Mouse (Mus musculus) forebrain, embryonic 11.5 days (tissue): ENCODE measurements around the gene Cd93. TPM values are rescaled to one million over a fixed set of nuclear protein-coding genes. Genes with fewer than 3 reads are reported as not detected.

ENCODE experiments used
- ATAC-seq: fragments of 200-750 bp; cut with Nextera tagmentation; replicated peaks from 2 replicates; pipeline ENCODE4 v1.8.0; 2017; ENCODE audit warnings: moderate TSS enrichment; ENCODE audit not compliant: low FRiP score
- DNase-seq: peaks from one replicate; pipeline ENCODE4 v3.0.0-alpha.2; 2017; ENCODE audit warnings: low spot score
- H3K27ac ChIP-seq: fragments of 300-500 bp; sonication (generic); 2 replicates; pipeline ENCODE4 v1.5.1; 2014; ENCODE audit warnings: low read depth, low read length
- H3K27me3 ChIP-seq: fragments of 300-500 bp; sonication (generic); 2 replicates; pipeline ENCODE4 v1.6.1; 2014; ENCODE audit warnings: mild to moderate bottlenecking, low read length, mixed read lengths; ENCODE audit not compliant: control insufficient read depth, insufficient read depth
- H3K36me3 ChIP-seq: fragments of 300-500 bp; sonication (generic); 2 replicates; pipeline ENCODE4 v1.6.1; 2014; ENCODE audit warnings: mild to moderate bottlenecking, low read length, moderate library complexity, mixed read lengths; ENCODE audit not compliant: control insufficient read depth, insufficient read depth
- H3K4me1 ChIP-seq: fragments of 300-500 bp; sonication (generic); replicated peaks from 2 replicates; pipeline ENCODE4 v1.6.1; 2014; ENCODE audit warnings: low read length, mixed read lengths; ENCODE audit not compliant: control insufficient read depth, insufficient read depth
- H3K4me2 ChIP-seq: fragments of 300-500 bp; sonication (generic); 2 replicates; pipeline ENCODE4 v1.6.1; 2014; ENCODE audit warnings: low read depth, mild to moderate bottlenecking, low read length, moderate library complexity, mixed read lengths; ENCODE audit not compliant: severe bottlenecking
- H3K4me3 ChIP-seq: fragments of 300-500 bp; sonication (generic); 2 replicates; pipeline ENCODE4 v1.5.1; 2014; ENCODE audit warnings: low read depth, low read length
- H3K9ac ChIP-seq: fragments of 300-500 bp; sonication (generic); 2 replicates; pipeline ENCODE4 v1.6.1; 2014; ENCODE audit warnings: low read length
- H3K9me3 ChIP-seq: fragments of 300-500 bp; sonication (generic); 2 replicates; pipeline ENCODE4 v1.6.1; 2016; ENCODE audit warnings: low read length, mixed read lengths; ENCODE audit not compliant: control insufficient read depth
- WGBS: fragments of 180-500 bp; shearing (Covaris S2); extraction: QIAGEN DNeasy Blood & Tissue Kit; methylation state at CpG from one replicate; pipeline ENCODE4 v1.1.7; 2014; 5-methylcytosine and 5-hydroxymethylcytosine counted together
- polyA plus RNA-seq: library from polyadenylated mRNA; unstranded; fragments of >200 nt; fragmentation: Nextera tagmentation; extraction: Ambion mirVana; gene quantifications from 2 replicates; pipeline ENCODE4 v1.2.1, GENCODE M21; 2014

Cd93 gene
- polyA plus RNA-seq, 1 experiment from 2014 or later = 5.2 TPM

DNA sequence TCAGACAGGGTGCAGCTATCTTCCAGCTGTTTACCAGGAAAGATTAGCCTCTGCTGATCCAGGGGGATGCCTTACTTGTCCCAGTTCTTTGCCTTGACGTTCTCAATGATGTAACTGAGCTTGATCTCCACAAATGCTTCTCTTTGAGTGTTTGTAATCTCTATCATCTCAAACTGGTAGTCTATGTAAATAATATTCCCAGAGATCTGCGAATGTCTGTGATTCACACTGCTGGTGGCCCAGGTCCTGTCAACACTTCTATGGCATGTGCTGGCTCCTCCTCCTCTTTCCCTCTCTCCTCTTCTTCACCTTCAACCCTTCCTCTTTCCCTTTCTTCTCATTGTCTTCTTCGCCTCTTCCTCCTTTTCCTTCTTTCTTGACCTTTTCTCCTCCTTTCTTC lies 24.2 kb downstream of the Cd93 start:
- Histone ChIP-seq H3K36me3 (no peaks in the 10 kb centered on the region), H3K4me1 (no peaks in the 10 kb centered on the region), H3K27ac (no peak overlapping the region), H3K9ac (no peak overlapping the region), H3K9me3 (no peaks in the 10 kb centered on the region), H3K4me3 (no peak overlapping the region), H3K27me3 (no peaks in the 10 kb centered on the region), H3K4me2 (no peak overlapping the region)
- ATAC-seq = no peak
- DNase-seq = no peak
- 84% methylated on average over 3 of the region's 3 CpGs for WGBS

DNA sequence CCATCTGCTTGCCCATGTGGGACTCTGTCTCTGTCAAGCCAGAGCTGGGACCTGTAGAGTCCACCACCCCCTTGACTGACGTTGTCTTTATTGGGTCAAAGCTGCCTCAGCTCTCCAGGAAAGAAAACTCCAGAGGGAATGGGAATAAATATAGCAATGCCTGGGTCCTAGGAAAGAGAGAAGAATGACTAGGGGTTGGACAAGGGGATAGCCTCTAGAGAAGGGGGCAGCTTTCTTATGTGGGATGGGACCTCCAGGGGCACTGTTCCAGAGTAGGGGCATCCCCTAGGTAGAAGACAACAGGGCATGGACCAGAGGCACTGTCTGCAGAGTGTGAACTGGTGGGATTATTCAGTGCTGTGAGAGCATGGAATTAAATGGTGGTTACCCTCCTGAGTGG lies 33.5 kb downstream of the Cd93 start:
- Histone ChIP-seq H3K27me3 (peaks cover 33% of the 10 kb centered on the region), H3K4me3 (no peak overlapping the region), H3K9ac (no peak overlapping the region), H3K4me1 (peaks cover 5% of the 10 kb centered on the region; the same call in 1 of the 2 replicates), H3K4me2 (no peak overlapping the region), H3K9me3 (no peaks in the 10 kb centered on the region), H3K27ac (no peak overlapping the region), H3K36me3 (no peaks in the 10 kb centered on the region)
- ATAC-seq (no peak), DNase-seq (no peak)
- WGBS = 93% methylated on average over 1 of the region's 1 CpGs

DNA sequence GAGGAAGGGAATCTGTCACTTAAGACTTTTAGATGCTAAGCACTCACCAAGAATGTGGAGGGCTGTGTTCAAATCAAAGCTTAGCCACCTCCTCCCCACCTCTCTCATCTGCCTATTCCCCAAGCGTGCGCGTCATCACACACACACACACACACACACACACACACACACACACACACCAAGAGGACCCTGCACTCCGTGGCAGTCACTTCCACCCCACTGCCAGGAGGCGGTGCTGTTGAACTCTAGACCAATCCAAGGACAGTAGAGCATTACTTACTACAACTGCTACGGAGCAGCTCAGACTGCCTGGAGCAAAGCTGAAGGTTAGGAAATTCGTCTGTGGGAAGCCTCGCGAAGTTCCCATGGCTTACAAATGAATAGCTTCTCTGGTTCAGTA lies 34.2 kb downstream of the Cd93 start:
- Histone ChIP-seq H3K27ac (no peak overlapping the region), H3K36me3 (no peaks in the 10 kb centered on the region), H3K9ac (no peak overlapping the region), H3K27me3 (peaks cover 35% of the 10 kb centered on the region), H3K4me1 (peaks cover 5% of the 10 kb centered on the region; the same call in 1 of the 2 replicates), H3K4me3 (no peak overlapping the region), H3K4me2 (no peak overlapping the region), H3K9me3 (no peaks in the 10 kb centered on the region)
- peak; percentile 88 for ATAC-seq
- 27% methylated on average over 9 of the region's 9 CpGs for WGBS
- DNase-seq = peak; percentile 83

DNA sequence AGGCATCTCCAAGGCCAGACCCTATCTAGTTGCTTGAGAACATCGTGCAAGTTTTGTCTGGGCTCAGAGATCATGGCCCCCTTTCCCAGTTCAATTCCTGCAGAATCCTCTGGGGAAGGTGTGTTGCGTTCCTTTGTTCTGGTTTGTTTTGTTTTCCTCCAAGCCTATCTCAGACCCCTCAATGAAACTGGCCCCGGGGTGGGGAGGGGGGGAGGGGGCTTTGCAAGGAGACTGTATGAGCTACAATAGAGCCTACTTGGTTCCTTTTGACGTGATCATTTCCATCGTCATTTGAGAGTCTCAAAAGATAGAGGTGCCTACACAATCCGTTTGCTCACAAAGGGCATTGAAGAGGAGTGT lies 34.6 kb downstream of the Cd93 start:
- no peak overlapping the region for H3K9ac ChIP-seq
- WGBS = 20% methylated on average over 6 of the region's 6 CpGs
- H3K36me3 ChIP-seq = no peaks in the 10 kb centered on the region
- no peak overlapping the region for H3K27ac ChIP-seq
- H3K9me3 ChIP-seq = no peaks in the 10 kb centered on the region
- no peak for DNase-seq
- H3K27me3 ChIP-seq = peaks cover 37% of the 10 kb centered on the region
- no peak overlapping the region for H3K4me3 ChIP-seq
- H3K4me1 ChIP-seq = peaks cover 5% of the 10 kb centered on the region; the same call in 1 of the 2 replicates
- no peak overlapping the region for H3K4me2 ChIP-seq
- peak; percentile 28; the same call in 1 of the 2 replicates for ATAC-seq

DNA sequence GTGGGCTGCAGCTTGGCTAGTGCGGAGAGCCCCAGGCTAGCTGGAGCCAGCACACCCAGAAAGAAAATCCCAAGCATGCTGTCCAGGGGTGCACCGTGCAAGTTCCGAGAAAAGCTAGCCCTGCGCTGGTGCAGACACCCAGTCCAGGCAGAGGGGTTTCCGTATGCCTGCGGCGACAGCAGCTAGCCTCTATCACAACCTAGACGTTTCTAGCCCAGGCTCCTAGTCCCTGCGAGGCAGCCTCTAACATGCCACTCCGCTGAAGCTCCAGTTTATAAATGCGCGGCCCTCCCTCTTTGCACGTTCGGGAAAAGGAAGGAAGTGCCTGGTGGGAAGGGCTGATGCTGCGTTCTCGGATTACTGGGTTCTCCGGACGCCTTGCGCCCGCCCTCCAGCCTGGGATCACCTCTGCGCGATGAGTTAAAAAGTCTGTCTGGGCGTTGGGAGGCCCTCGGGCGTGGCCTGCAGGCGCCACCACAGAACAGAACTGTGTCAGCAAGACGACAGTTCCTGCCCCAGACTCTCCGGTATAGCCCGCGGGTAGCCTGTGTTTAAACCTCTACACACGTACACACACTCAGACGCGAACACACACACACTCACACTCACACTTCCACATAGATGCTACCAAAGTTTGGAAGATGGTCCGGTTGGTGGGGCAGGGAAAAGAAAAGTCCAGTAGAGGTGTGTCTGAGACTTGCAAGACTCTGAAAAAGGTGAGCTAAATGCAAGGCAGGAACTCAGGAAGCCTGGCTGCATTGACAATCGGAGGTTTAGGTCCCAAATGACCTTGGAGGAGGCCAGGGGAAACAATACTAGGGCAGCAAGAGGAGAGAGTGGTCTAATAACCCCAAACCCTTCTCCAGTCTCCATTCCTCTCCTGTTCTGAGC lies 35.2 kb downstream of the Cd93 start, which contains the start of gene Thbd:
Thbd (minus strand) TSS at position 319 of the 891 bp plus-strand sequence.
- no peaks in the 10 kb centered on the region for H3K9me3 ChIP-seq
- peak within 1 kb of the TSS; percentile 53 for H3K4me2 ChIP-seq
- DNase-seq (peak; percentile 69), ATAC-seq (peak; percentile 42)
- no peak within 1 kb of the TSS for H3K27ac ChIP-seq
- H3K9ac ChIP-seq = peak within 1 kb of the TSS; percentile 12
- H3K36me3 ChIP-seq = no peaks in the 10 kb centered on the region
- H3K27me3 ChIP-seq = peaks cover 37% of the 10 kb centered on the region
- peaks cover 5% of the 10 kb centered on the region; the same call in 1 of the 2 replicates for H3K4me1 ChIP-seq
- H3K4me3 ChIP-seq = peak within 1 kb of the TSS; percentile 29
- 3% methylated on average over 35 of the region's 35 CpGs for WGBS

DNA sequence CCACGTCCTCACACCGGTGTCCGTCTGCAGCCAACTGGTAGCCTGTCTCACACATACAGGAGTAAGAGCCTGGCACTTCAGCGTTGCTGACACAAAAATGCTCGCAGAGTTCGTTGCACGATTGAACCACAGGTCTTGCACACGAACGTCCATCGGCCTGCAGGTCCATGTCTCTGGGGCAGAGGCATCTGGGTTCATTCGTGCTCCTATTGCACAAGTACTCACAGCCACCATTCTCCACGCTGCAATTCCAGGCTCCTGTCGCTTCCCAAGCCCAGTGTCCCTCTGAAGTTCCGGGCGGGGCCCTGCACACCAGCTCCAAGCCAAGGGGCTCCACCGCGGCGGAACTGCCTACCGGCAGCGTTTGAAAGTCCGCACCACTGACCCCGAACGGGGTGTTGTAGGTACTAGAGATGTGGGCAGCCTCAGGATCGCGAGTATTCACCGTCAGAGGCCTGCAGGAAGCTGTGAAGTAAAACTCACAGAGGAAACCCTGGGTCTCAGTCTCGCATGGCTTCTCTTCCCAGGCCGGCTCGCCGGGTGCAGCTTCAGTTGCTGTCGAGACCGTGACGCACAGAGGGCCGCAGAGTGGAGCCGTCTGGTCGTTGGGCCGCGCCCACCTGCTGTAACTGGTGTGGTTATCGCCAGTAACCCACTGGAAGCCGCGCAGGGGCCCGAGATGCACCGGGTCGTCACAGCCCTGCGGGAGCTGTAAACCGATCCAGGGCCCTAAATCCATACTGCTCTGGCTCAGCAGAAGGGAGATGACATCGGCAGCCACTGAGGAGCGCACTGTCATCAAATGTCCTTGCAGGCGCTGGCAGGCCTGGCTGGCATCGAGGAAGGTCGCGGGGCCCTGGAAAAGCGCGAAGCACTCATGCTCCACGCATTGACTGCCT lies 36.1 kb downstream of the Cd93 start:
- H3K9me3 ChIP-seq = no peaks in the 10 kb centered on the region
- peaks cover 5% of the 10 kb centered on the region; the same call in 1 of the 2 replicates for H3K4me1 ChIP-seq
- DNase-seq (peak; percentile 63), ATAC-seq (peak; percentile 13)
- H3K27me3 ChIP-seq = peaks cover 37% of the 10 kb centered on the region
- H3K9ac ChIP-seq = peak overlapping the region; percentile 12; the same call in 1 of the 2 replicates
- peak overlapping the region; percentile 29 for H3K4me3 ChIP-seq
- 5% methylated on average over 55 of the region's 55 CpGs for WGBS
- no peak overlapping the region for H3K27ac ChIP-seq
- no peaks in the 10 kb centered on the region for H3K36me3 ChIP-seq
- peak overlapping the region; percentile 53 for H3K4me2 ChIP-seq

DNA sequence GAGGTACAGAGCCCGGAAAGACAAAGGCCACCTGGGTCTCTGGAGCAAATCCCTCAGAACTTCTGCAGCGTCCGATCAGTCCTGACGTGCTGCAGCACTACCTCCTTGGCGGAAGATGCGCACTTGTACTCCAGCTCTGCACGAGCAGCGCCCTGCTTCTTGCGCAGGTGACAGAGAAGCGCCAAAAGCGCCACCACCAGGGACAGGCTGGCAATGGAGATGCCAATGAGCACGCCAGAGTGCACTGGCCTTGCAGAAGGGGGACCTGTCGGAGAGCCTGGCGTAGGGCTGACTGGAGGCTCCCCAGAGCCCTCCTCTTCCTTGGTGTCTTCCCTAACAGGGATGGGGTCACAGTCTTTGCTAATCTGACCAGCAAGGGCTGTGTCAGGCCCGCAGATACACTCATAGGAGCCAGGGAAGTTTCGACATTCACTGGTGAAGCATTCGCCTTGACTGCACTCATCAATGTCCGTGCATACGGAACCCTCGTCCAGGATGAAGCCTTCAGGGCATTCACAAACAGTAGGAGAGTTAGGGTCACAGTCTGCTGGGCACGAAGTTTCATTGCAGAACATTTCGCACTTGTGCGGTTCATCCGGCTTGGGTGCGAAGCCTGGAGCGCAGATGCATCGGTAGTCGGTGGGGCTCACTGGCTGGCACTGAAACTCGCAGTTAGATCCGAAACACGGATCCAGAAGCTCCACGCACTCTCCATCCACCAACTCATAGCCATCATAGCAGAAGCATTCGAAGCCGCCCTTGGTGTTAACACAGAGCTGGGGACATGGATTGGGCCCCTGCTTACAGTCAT lies 37.0 kb downstream of the Cd93 start:
- ATAC-seq = no peak
- Histone ChIP-seq H3K9me3 (no peaks in the 10 kb centered on the region), H3K4me2 (peak overlapping the region; percentile 53), H3K27ac (no peak overlapping the region), H3K9ac (no peak overlapping the region; the same call in 1 of the 2 replicates), H3K4me3 (peak overlapping the region; percentile 29), H3K36me3 (no peaks in the 10 kb centered on the region), H3K4me1 (peaks cover 5% of the 10 kb centered on the region; the same call in 1 of the 2 replicates), H3K27me3 (peaks cover 37% of the 10 kb centered on the region)
- 9% methylated on average over 34 of the region's 34 CpGs for WGBS
- DNase-seq = peak; percentile 69

DNA sequence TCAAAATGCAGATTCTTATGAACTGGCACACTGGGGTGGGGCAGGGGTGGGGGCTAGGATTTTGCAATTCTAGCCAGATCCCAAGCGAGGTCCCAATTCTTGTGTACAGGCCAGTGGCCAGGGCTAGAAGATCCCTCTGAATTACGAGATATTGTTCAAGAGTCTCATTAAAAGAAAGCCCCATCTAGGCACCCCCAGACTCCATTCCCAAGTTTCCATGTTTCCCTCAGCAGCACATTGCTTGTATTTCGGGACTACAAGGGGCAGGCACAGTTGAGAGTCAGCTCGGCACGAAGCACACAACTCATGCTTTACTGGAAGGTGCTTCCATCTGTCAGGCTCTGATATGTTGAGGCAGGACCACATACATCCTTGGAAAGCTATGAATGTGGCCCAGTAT lies 38.5 kb downstream of the Cd93 start:
- peaks cover 5% of the 10 kb centered on the region; the same call in 1 of the 2 replicates for H3K4me1 ChIP-seq
- no peak overlapping the region for H3K9ac ChIP-seq
- H3K4me2 ChIP-seq = no peak overlapping the region
- 76% methylated on average over 5 of the region's 5 CpGs for WGBS
- H3K4me3 ChIP-seq = no peak overlapping the region
- no peaks in the 10 kb centered on the region for H3K36me3 ChIP-seq
- no peak for DNase-seq
- ATAC-seq = no peak
- no peaks in the 10 kb centered on the region for H3K9me3 ChIP-seq
- no peak overlapping the region for H3K27ac ChIP-seq
- H3K27me3 ChIP-seq = peaks cover 37% of the 10 kb centered on the region
